Mouse (Mus musculus) cerebellum, adult 2 months (tissue): ENCODE data around the gene Lrp5.

ENCODE experiments used
- CTCF ChIP-seq: fragments of 200-500 bp; IDR thresholded peaks from 2 replicates; pipeline ENCODE4 v1.5.1; 2011; ENCODE audit warnings: low read depth, mild to moderate bottlenecking, control low read depth, low read length, moderate library complexity, borderline replicate concordance; ENCODE audit not compliant: insufficient read depth
- POLR2A ChIP-seq: fragments of 200-500 bp; IDR thresholded peaks from 2 replicates; pipeline ENCODE4 v1.6.1; 2011; ENCODE audit warnings: low read length, control low read depth, borderline replicate concordance; ENCODE audit not compliant: insufficient read depth

DNA sequence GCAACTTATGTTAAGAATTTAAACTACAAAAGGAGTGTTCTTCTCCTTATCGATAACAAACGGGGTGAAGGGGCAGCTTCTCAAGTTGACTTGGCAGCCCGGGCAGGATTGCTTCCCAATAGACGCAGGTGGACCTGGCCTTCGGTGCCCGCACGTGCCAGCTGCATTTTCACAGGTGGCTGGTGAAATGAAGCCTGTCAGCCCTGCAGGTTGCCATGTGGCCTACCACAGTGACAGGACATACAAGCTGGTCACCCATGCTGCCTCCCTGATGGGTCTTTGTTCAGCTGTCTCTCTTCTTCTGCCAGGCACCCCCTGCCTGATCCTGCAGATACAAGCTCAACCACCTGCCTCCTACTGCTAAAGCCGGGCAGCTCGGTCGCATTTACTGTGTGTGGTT lies 65.5 kb downstream of the Lrp5 start:
- TF ChIP-seq CTCF (no peak), POLR2A (no peak)
